9 mouse cellular contexts compared by ENCODE assay signal in the genomic region with DNA sequence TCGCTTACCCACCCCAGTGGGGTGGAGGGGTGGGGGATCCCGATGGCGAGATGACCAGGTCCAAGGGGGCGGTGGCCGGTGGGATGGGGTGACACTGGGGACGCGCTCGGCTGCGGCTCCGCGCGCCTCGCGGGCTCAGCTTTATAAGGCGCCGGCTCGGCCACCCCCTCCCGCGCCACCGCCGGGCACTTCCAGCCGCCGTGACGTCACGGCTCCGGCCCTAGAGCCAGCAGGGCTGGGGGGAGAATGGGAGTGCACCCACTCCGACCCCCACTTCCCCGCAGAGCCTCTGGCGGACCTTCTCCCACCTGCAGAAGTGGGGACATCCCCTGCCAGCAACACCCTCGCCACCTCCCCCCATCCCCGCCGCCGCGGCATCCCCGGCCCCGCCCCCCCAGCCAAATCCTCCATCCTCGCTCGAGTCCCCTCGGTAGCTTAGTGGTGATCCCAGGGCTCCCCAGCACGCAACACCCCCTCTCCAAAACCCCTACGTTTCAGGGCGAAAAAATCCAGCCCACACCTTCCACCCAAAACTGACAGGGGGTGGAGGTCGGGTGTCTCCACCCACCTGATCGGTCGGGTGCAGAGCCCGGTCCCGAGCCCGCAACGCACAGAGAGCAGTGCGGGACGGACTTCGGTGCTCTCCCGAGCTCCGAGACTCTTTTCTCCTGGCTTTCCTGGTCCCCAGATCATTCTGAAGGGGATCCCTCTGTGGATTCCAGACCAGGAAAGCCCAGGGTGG. TPM values are rescaled to one million over a fixed set of nuclear protein-coding genes. Genes with fewer than 3 reads are reported as not detected.
DNase-seq lines count a peak whose midpoint lies in the region; ATAC-seq and TF ChIP-seq lines count a peak whose summit lies in the region.
"Had no signal": no experiment of that assay in that cellular context is flagged by ENCODE, and none has a peak within 500 bp of the region (broad histone marks: within the 10 kb centered on the region; RNA-seq: fewer than 3 reads in every experiment).

No protein-coding gene starts in this region.

- ATAC-seq in kidney, embryonic 14.5 days (ENCODE audit: low FRiP score, low TSS enrichment): peak; percentile 70
- peak; percentile 59 for ATAC-seq in hindbrain, embryonic 14.5 days (ENCODE audit: low FRiP score)
- peak; percentile 8; the same call in 1 of the 2 replicates for ATAC-seq in liver, postnatal 0 days
- peak; percentile 42; the same call in 1 of the 2 replicates for ATAC-seq in stomach, embryonic 16.5 days (ENCODE audit: insufficient read depth, low FRiP score)

- no peaks in the 10 kb centered on the region for H3K36me3 ChIP-seq in kidney, embryonic 14.5 days (ENCODE audit: control insufficient read depth, insufficient read depth, low read length)
- no peaks in the 10 kb centered on the region for H3K36me3 ChIP-seq in CH12.LX (replicated peaks in 1 of 2; ENCODE audit: control insufficient read depth in 1 of 2, insufficient read depth in 1 of 2, low read length in 1 of 2)
- no peaks in the 10 kb centered on the region for H3K36me3 ChIP-seq in hindbrain, embryonic 14.5 days (replicated peaks; ENCODE audit: control insufficient read depth, insufficient read depth)
- no peaks in the 10 kb centered on the region for H3K36me3 ChIP-seq in liver, postnatal 0 days (replicated peaks; ENCODE audit: insufficient read depth, low read length)
- no peaks in the 10 kb centered on the region for H3K36me3 ChIP-seq in stomach, embryonic 16.5 days (ENCODE audit: control insufficient read depth, insufficient read depth, low read length)

- TF ChIP-seq EP300 in CH12.LX (IDR thresholded peaks at IDR 0.05; ENCODE audit: low read length): no peak
- no peak for TF ChIP-seq EP300 in liver, postnatal 0 days (IDR thresholded peaks at IDR 0.05; ENCODE audit: low read depth)

- no peak overlapping the region for H3K27ac ChIP-seq in kidney, embryonic 14.5 days (ENCODE audit: low read depth, low read length)
- no peak overlapping the region for H3K27ac ChIP-seq in CH12.LX (ENCODE audit: insufficient read depth, low read depth)
- H3K27ac ChIP-seq in hindbrain, embryonic 14.5 days: peak overlapping the region; percentile 4; the same call in 1 of the 2 replicates
- no peak overlapping the region for H3K27ac ChIP-seq in liver, postnatal 0 days (ENCODE audit: low read depth)
- no peak overlapping the region for H3K27ac ChIP-seq in stomach, embryonic 16.5 days (ENCODE audit: low read length)
- H3K27ac ChIP-seq: macrophage had no signal

- TF ChIP-seq POLR2A in CH12.LX (IDR thresholded peaks at IDR 0.05; ENCODE audit: low read depth, low read length): no peak
- 0 out of 2 replicates have a peak, but pooled peaks have one; percentile 13 for TF ChIP-seq POLR2A in brain, embryonic 14.5 days (IDR thresholded peaks at IDR 0.05; ENCODE audit: borderline replicate concordance, extremely low read depth, insufficient read depth, insufficient read length, poor library complexity, severe bottlenecking)

- no peak for DNase-seq in kidney, adult 11 months
- DNase-seq in CH12.LX (ENCODE audit: extremely low read depth): no peak
- peak; percentile 49 for DNase-seq in brain, embryonic 14.5 days (ENCODE audit: low read depth)
- DNase-seq in hindbrain, embryonic 14.5 days (ENCODE audit: low spot score): no peak
- DNase-seq in liver, postnatal 0 days: no peak
- DNase-seq in layer of hippocampus, adult 8-10 months (ENCODE audit: low spot score in 2 of 2): no peak

- peaks cover 37% of the 10 kb centered on the region for H3K27me3 ChIP-seq in kidney, embryonic 14.5 days (ENCODE audit: control insufficient read depth, insufficient read depth, low read length)
- H3K27me3 ChIP-seq in CH12.LX (replicated peaks): peaks cover 80% of the 10 kb centered on the region
- no peaks in the 10 kb centered on the region for H3K27me3 ChIP-seq in hindbrain, embryonic 14.5 days (ENCODE audit: control insufficient read depth, insufficient read depth, low read length)
- H3K27me3 ChIP-seq in liver, postnatal 0 days (ENCODE audit: insufficient read depth, low read length): peaks cover 50% of the 10 kb centered on the region
- peaks cover 53% of the 10 kb centered on the region for H3K27me3 ChIP-seq in stomach, embryonic 16.5 days (ENCODE audit: control insufficient read depth, insufficient read depth, low read length)

- H3K9ac ChIP-seq in kidney, embryonic 14.5 days (ENCODE audit: low read depth, low read length): peak overlapping the region; percentile 47
- peak overlapping the region; percentile 6; the same call in 1 of the 2 replicates for H3K9ac ChIP-seq in CH12.LX (ENCODE audit: insufficient read depth, low read depth)
- H3K9ac ChIP-seq in hindbrain, embryonic 14.5 days: peak overlapping the region; percentile 70
- H3K9ac ChIP-seq in liver, postnatal 0 days (replicated peaks): peak overlapping the region; percentile 18; the same call in 1 of the 2 replicates
- H3K9ac ChIP-seq in stomach, embryonic 16.5 days (ENCODE audit: low read length): peak overlapping the region; percentile 64

- H3K4me2 ChIP-seq in kidney, embryonic 14.5 days (replicated peaks; ENCODE audit: low read depth, low read length): peak overlapping the region; percentile 97
- H3K4me2 ChIP-seq in CH12.LX (ENCODE audit: insufficient read depth, low read depth, poor library complexity, severe bottlenecking): peak overlapping the region; percentile 93
- peak overlapping the region; percentile 99 for H3K4me2 ChIP-seq in hindbrain, embryonic 14.5 days (replicated peaks)
- peak overlapping the region; percentile 68 for H3K4me2 ChIP-seq in liver, postnatal 0 days (ENCODE audit: low read depth, low read length)
- peak overlapping the region; percentile 98 for H3K4me2 ChIP-seq in stomach, embryonic 16.5 days (ENCODE audit: low read depth, low read length)

- H3K4me1 ChIP-seq in kidney, embryonic 14.5 days (ENCODE audit: control insufficient read depth, insufficient read depth, low read length): peaks cover 15% of the 10 kb centered on the region; the same call in 1 of the 2 replicates
- H3K4me1 ChIP-seq in CH12.LX (ENCODE audit: control insufficient read depth in 1 of 2, insufficient read depth in 2 of 2): peaks cover 4 to 18% of the 10 kb centered on the region in 2 experiments; a peak in 3 of 4 replicates
- H3K4me1 ChIP-seq in hindbrain, embryonic 14.5 days (replicated peaks; ENCODE audit: control insufficient read depth, insufficient read depth, low read length): peaks cover 28% of the 10 kb centered on the region
- peaks cover 16% of the 10 kb centered on the region for H3K4me1 ChIP-seq in liver, postnatal 0 days (ENCODE audit: insufficient read depth)
- H3K4me1 ChIP-seq in stomach, embryonic 16.5 days (ENCODE audit: control insufficient read depth, insufficient read depth, low read length): peaks cover 15% of the 10 kb centered on the region

- WGBS in kidney, embryonic 14.5 days: under 1% methylated on average over 41 of the region's 54 CpGs
- WGBS in hindbrain, embryonic 14.5 days: under 1% methylated on average over 51 of the region's 54 CpGs
- WGBS in liver, postnatal 0 days (ENCODE audit: insufficient replicate concordance): 2% methylated on average over 28 of the region's 54 CpGs
- under 1% methylated on average over 54 of the region's 54 CpGs for WGBS in stomach, embryonic 16.5 days

- in situ Hi-C loops in CH12.LX (cut with MboI; ENCODE audit: low pct_ligation_motif_present, low pct_unique_long_range_greater_than_20kb, low sequenced_read_pairs): no loop called here

- no peak for TF ChIP-seq CTCF in CH12.LX (conservative IDR thresholded peaks at IDR 0.05 in 1 of 2, IDR thresholded peaks at IDR 0.05 in 1 of 2; ENCODE audit: low read depth in 2 of 2, low read length in 2 of 2)
- no peak for TF ChIP-seq CTCF in brain, embryonic 14.5 days (IDR thresholded peaks at IDR 0.05; ENCODE audit: borderline replicate concordance, extremely low read depth, insufficient read depth, insufficient read length)
- TF ChIP-seq CTCF in liver, postnatal 0 days (IDR thresholded peaks at IDR 0.05; ENCODE audit: low read depth): no peak

- TF ChIP-seq RAD21 in CH12.LX (IDR thresholded peaks at IDR 0.05; ENCODE audit: low read depth, low read length): no peak

- dilution Hi-C loops in CH12.LX (cut with MboI; ENCODE audit: extremely low pct_ligation_motif_present, extremely low pct_unique_long_range_greater_than_20kb, low sequenced_read_pairs): no loop called here

- H3K4me3 ChIP-seq in kidney, embryonic 14.5 days (ENCODE audit: low read length): peak overlapping the region; percentile 51
- H3K4me3 ChIP-seq in CH12.LX (replicated peaks in 1 of 3; ENCODE audit: low read depth in 2 of 3, low read length in 2 of 3, poor library complexity in 1 of 3): peak overlapping the region in 2 of 3 experiments; percentile 39 to 48
- peak overlapping the region; percentile 54 for H3K4me3 ChIP-seq in hindbrain, embryonic 14.5 days (replicated peaks; ENCODE audit: low read length)
- H3K4me3 ChIP-seq in liver, postnatal 0 days (ENCODE audit: low read depth, low read length): peak overlapping the region; percentile 37
- peak overlapping the region; percentile 53 for H3K4me3 ChIP-seq in stomach, embryonic 16.5 days (replicated peaks; ENCODE audit: low read length)

- H3K79me2 ChIP-seq in CH12.LX (replicated peaks; ENCODE audit: control insufficient read depth, extremely low read depth, insufficient read depth, poor library complexity, severe bottlenecking): no peaks in the 10 kb centered on the region

- no peaks in the 10 kb centered on the region for H3K9me3 ChIP-seq in kidney, embryonic 14.5 days (ENCODE audit: control insufficient read depth, low read length)
- H3K9me3 ChIP-seq in CH12.LX (replicated peaks; ENCODE audit: low read length): no peaks in the 10 kb centered on the region
- no peaks in the 10 kb centered on the region for H3K9me3 ChIP-seq in hindbrain, embryonic 14.5 days (ENCODE audit: control insufficient read depth, low read length)
- H3K9me3 ChIP-seq in liver, postnatal 0 days (ENCODE audit: low read length): no peaks in the 10 kb centered on the region
- no peaks in the 10 kb centered on the region for H3K9me3 ChIP-seq in stomach, embryonic 16.5 days (replicated peaks; ENCODE audit: control insufficient read depth, low read length)

TF ChIP-seq in CH12.LX, 34 proteins besides CTCF, POLR2A, EP300 and RAD21:
- peak; percentile 13; the same call in 1 of the 2 replicates for TF ChIP-seq TCF12 (IDR thresholded peaks at IDR 0.05; ENCODE audit: low read depth, low read length)
- TF ChIP-seq TBP (conservative IDR thresholded peaks at IDR 0.05; ENCODE audit: low read depth, low read length): no peak
TF ChIP-seq in CH12.LX: peak in this region for 1.

RNA-seq across cellular contexts. Expression of a gene that starts 19.1 kb away (rescaled TPM):
- polyA plus RNA-seq in kidney, embryonic 14.5 days (2014; fragmentation: Nextera tagmentation; extraction: Ambion mirVana): 4.1 and 5.1 TPM in 2 replicates
- total RNA-seq in CH12.LX (2012; rRNA removed) (0.08 TPM in 1 of 2 replicates, not detected in the other), CH12.LX (2014; rRNA removed) (not detected in 2 replicates)
- polyA plus RNA-seq in CH12.LX (2012; ENCODE audit: insufficient read length, low read depth): 0.14 and 0.47 TPM in 2 replicates
- 139 and 162 TPM in 2 replicates for polyA plus RNA-seq in brain, embryonic 14.5 days (2012; rRNA removed)
- polyA plus RNA-seq in hindbrain, embryonic 14.5 days (2014; fragmentation: Nextera tagmentation; extraction: Ambion mirVana): 185 and 207 TPM in 2 replicates
- 0.20 and 0.34 TPM in 2 replicates for polyA plus RNA-seq in liver, postnatal 0 days (2015; fragmentation: Nextera tagmentation; extraction: Ambion mirVana)
- polyA plus RNA-seq in stomach, embryonic 16.5 days (2015; fragmentation: Nextera tagmentation; extraction: Ambion mirVana): 7.4 and 8.3 TPM in 2 replicates
- 10 to 100 TPM; 45.9 to 52.3 (median 47.0) TPM for total RNA-seq in layer of hippocampus, adult 8-10 months (2022)
- polyA plus RNA-seq: macrophage had no signal

Comparison
In these comparisons a context has a peak if more than half of its experiments do, and no peak if none do; other contexts are left out.
1. ATAC-seq: peak in every context shown above with its lines; median percentile 70 in kidney, embryonic 14.5 days; 59 in hindbrain, embryonic 14.5 days; 42 in stomach, embryonic 16.5 days; 8 in liver, postnatal 0 days.
2. H3K9ac ChIP-seq: peak in every context shown above with its lines; median percentile 70 in hindbrain, embryonic 14.5 days; 64 in stomach, embryonic 16.5 days; 47 in kidney, embryonic 14.5 days; 18 in liver, postnatal 0 days; 6 in CH12.LX.
3. RNA of a gene that starts 19.1 kb away (polyA plus RNA-seq): 185 to 207 TPM in hindbrain, embryonic 14.5 days and 139 to 162 TPM in brain, embryonic 14.5 days; 7.4 to 8.3 TPM in stomach, embryonic 16.5 days, 4.1 to 5.1 TPM in kidney, embryonic 14.5 days, 0.14 to 0.47 TPM in CH12.LX and 0.20 to 0.34 TPM in liver, postnatal 0 days; every median in the first group is over 10 times any median in the second.
4. Peak in every context shown above with its lines, with median percentiles within 50 percentile points of each other: H3K4me2 ChIP-seq and H3K4me3 ChIP-seq.